Mouse (Mus musculus) brain, embryonic 14.5 days (tissue): Measurements from ENCODE around the gene Anks1b.

ENCODE experiments used
- CTCF ChIP-seq: fragments of 200-500 bp; IDR thresholded peaks from 2 replicates; pipeline ENCODE4 v1.5.1; 2012; ENCODE audit warnings: inconsistent platforms, mild to moderate bottlenecking, moderate library complexity, borderline replicate concordance; ENCODE audit not compliant: insufficient read depth, insufficient read length; ENCODE audit errors: extremely low read depth
- POLR2A ChIP-seq: fragments of 200-500 bp; IDR thresholded peaks from 2 replicates; pipeline ENCODE4 v1.6.1; 2012; ENCODE audit warnings: mild to moderate bottlenecking, inconsistent platforms, borderline replicate concordance; ENCODE audit not compliant: poor library complexity, insufficient read depth, insufficient read length, severe bottlenecking; ENCODE audit errors: extremely low read depth

DNA sequence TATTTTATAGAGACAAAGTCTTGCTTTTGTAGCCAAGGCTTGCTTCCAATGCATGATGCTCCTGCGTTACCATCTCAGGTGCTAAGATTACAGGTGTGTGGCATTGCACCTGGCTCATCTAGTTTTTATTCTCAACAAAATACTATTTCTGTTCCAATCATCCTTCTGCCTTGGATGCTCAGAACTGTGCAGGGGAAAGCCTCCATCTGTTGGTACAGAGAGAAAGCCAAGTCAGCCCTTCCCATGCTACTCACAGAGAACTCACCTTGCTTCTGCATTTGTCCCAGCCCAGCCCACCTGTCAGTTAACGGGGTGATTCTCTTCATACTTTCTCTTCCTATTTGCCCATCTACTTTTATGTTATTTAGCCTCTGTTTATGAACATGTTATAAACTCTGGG is 244.5 kb downstream of the Anks1b start:
- no peak for TF ChIP-seq CTCF
- TF ChIP-seq POLR2A = no peak
